ENCODE assay signal across 8 mouse cellular contexts in the genomic region with DNA sequence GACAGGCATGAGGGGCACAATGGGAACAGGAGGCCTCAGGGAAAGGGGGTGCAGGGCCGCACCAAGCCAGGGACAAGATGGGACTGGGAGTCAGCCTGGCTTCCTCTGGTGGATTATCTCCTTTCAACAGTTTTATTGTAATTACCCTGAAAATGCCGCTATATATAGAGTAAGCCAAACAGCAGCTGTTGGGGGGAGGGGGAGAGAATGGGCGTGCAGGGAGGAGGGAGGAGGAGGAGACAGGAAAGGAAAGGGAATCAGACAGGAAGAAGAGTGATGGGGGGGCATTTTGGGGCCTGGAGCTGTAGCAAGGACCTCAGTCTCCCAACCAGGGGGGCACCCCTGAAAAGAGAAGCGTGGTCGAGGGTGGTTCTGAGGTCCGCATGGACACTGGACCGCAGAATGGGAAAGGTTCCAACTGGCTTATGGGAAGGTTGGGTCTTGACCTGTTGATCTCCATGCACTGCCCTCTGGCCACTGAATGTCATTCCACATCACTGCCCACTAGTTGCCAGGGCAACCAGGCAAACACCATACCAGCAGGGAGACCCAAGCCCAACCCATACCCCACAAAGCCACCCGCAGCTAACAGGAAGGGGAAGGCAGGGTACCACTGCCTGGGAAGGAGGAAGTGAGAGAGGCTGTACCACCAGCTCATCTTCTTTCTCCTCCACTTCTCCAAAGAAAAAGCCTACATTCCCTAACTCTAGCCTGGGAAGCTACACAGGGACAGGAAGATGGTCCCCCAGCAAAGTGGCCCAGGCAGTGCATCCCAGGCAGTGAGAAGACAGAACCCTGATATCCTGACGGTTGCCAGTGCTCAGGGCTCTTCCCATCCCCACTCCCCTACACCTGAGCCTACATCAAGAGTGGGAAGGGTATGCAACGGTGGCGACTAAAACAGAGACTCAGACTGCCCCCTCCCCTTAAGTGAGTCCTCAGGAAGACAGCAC. TPM values are rescaled to one million over a fixed set of nuclear protein-coding genes. Genes with fewer than 3 reads are reported as not detected.
DNase-seq lines count a peak whose midpoint lies in the region; ATAC-seq and TF ChIP-seq lines count a peak whose summit lies in the region.

No protein-coding gene starts in this region.

- 0 out of 2 replicates have a peak overlapping the region, but pooled peaks have one; percentile 27 for H3K9ac ChIP-seq in embryonic facial prominence, embryonic 13.5 days
- H3K9ac ChIP-seq in intestine, embryonic 14.5 days (ENCODE audit: low read length), result no peak overlapping the region

- 0 out of 2 replicates have a peak overlapping the region, but pooled peaks have one; percentile 15 for H3K27ac ChIP-seq in left cerebral cortex, adult 2 months
- H3K27ac ChIP-seq in embryonic facial prominence, embryonic 13.5 days, result peak overlapping the region; percentile 81
- peak overlapping the region; percentile 54 for H3K27ac ChIP-seq in intestine, embryonic 14.5 days (ENCODE audit: low read depth)

- H3K4me3 ChIP-seq in left cerebral cortex, adult 2 months, result no peak overlapping the region
- H3K4me3 ChIP-seq in embryonic facial prominence, embryonic 13.5 days, result no peak overlapping the region
- no peak overlapping the region for H3K4me3 ChIP-seq in intestine, embryonic 14.5 days (ENCODE audit: low read depth, low read length)

- 45% methylated on average over 11 of the region's 11 CpGs for WGBS in embryonic facial prominence, embryonic 13.5 days
- 41% methylated on average over 11 of the region's 11 CpGs for WGBS in intestine, embryonic 14.5 days

- peak overlapping the region; percentile 27; the same call in 1 of the 2 replicates for H3K4me2 ChIP-seq in embryonic facial prominence, embryonic 13.5 days
- H3K4me2 ChIP-seq in intestine, embryonic 14.5 days (ENCODE audit: low read length), result peak overlapping the region; percentile 20

- H3K27me3 ChIP-seq in embryonic facial prominence, embryonic 13.5 days, result no peaks in the 10 kb centered on the region
- no peaks in the 10 kb centered on the region for H3K27me3 ChIP-seq in intestine, embryonic 14.5 days (replicated peaks; ENCODE audit: control insufficient read depth, insufficient read depth, low read length)

- TF ChIP-seq CTCF in left cerebral cortex, adult 2 months (IDR thresholded peaks at IDR 0.05), result no peak

- peaks cover 38% of the 10 kb centered on the region for H3K36me3 ChIP-seq in embryonic facial prominence, embryonic 13.5 days
- H3K36me3 ChIP-seq in intestine, embryonic 14.5 days (ENCODE audit: control insufficient read depth, insufficient read depth, low read length), result peaks cover 43% of the 10 kb centered on the region

- no peak for DNase-seq in left cerebral cortex, adult 2 months (ENCODE audit: extremely low spot score in 1 of 2, low spot score in 2 of 2)
- DNase-seq in left cerebral cortex, adult 8-10 months (ENCODE audit: low spot score in 2 of 2), result no peak
- no peak for DNase-seq in intestine, embryonic 14.5 days (ENCODE audit: low spot score)
- DNase-seq in mesoderm, embryonic 11.5 days (ENCODE audit: low read depth, low spot score), result peak; percentile 55
- DNase-seq in urinary bladder, postnatal 36 days (ENCODE audit: low spot score in 2 of 2), result no peak
- no peak for DNase-seq in spleen, adult 12 weeks (ENCODE audit: low spot score)

- no peaks in the 10 kb centered on the region for H3K9me3 ChIP-seq in embryonic facial prominence, embryonic 13.5 days
- no peaks in the 10 kb centered on the region for H3K9me3 ChIP-seq in intestine, embryonic 14.5 days (ENCODE audit: control insufficient read depth, low read length)

- intact Hi-C loops in left cerebral cortex, adult 2 months (cut with DNase I), result no loop called here

- peaks cover 62% of the 10 kb centered on the region for H3K4me1 ChIP-seq in embryonic facial prominence, embryonic 13.5 days
- peaks cover 49% of the 10 kb centered on the region for H3K4me1 ChIP-seq in intestine, embryonic 14.5 days (replicated peaks; ENCODE audit: control insufficient read depth, insufficient read depth, low read length)

- no peak for ATAC-seq in embryonic facial prominence, embryonic 13.5 days (ENCODE audit: insufficient number of reproducible peaks, insufficient read depth, low FRiP score, low TSS enrichment, low read depth)
- no peak for ATAC-seq in intestine, embryonic 14.5 days (replicated peaks; ENCODE audit: low FRiP score, low TSS enrichment, low read depth)
- no peak for ATAC-seq in frontal cortex, adult (ENCODE audit: low TSS enrichment)

RNA-seq across cellular contexts. Expression of a gene that starts 18.7 kb away (rescaled TPM):
- total RNA-seq in left cerebral cortex, adult 2 months (2021), result 10 to 100 TPM; 62.9 to 69.8 TPM
- total RNA-seq in left cerebral cortex, adult 8-10 months (2022), result 10 to 100 TPM; 65.4 to 78.4 (median 75.2) TPM
- polyA plus RNA-seq in embryonic facial prominence, embryonic 13.5 days (2015; fragmentation: Nextera tagmentation; extraction: Ambion mirVana), result 27.6 and 28.3 TPM in 2 replicates
- polyA plus RNA-seq in intestine, embryonic 14.5 days (2014; fragmentation: Nextera tagmentation; extraction: Ambion mirVana), result 36.0 and 37.4 TPM in 2 replicates

RNA-seq across cellular contexts. Expression of a gene that starts 21.9 kb away (rescaled TPM):
- total RNA-seq in left cerebral cortex, adult 2 months (2021), result 100 to 1,000 TPM; 286 to 315 TPM
- 100 to 1,000 TPM; 245 to 275 (median 254) TPM for total RNA-seq in left cerebral cortex, adult 8-10 months (2022)
- polyA plus RNA-seq in embryonic facial prominence, embryonic 13.5 days (2015; fragmentation: Nextera tagmentation; extraction: Ambion mirVana), result 80.5 and 84.4 TPM in 2 replicates
- polyA plus RNA-seq in intestine, embryonic 14.5 days (2014; fragmentation: Nextera tagmentation; extraction: Ambion mirVana), result 45.4 and 53.2 TPM in 2 replicates

RNA-seq across cellular contexts. Expression of a gene that starts 23.0 kb away (rescaled TPM):
- total RNA-seq in left cerebral cortex, adult 2 months (2021), result 10 to 100 TPM; 55.2 to 58.9 TPM
- total RNA-seq in left cerebral cortex, adult 8-10 months (2022), result 10 to 100 TPM; 52.8 to 55.3 (median 53.9) TPM
- 125 and 159 TPM in 2 replicates for polyA plus RNA-seq in embryonic facial prominence, embryonic 13.5 days (2015; fragmentation: Nextera tagmentation; extraction: Ambion mirVana)
- 88.4 and 89.9 TPM in 2 replicates for polyA plus RNA-seq in intestine, embryonic 14.5 days (2014; fragmentation: Nextera tagmentation; extraction: Ambion mirVana)

RNA-seq across cellular contexts. Expression of a gene that starts 40.6 kb away (rescaled TPM):
- total RNA-seq in left cerebral cortex, adult 2 months (2021), result 1 to 10 TPM; 1.0 to 2.0 TPM
- 1 to 10 TPM in 3 of 4 experiments, under 1 TPM in 1; 0.76 to 1.6 (median 1.4) TPM for total RNA-seq in left cerebral cortex, adult 8-10 months (2022)
- polyA plus RNA-seq in embryonic facial prominence, embryonic 13.5 days (2015; fragmentation: Nextera tagmentation; extraction: Ambion mirVana), result 18.3 and 19.7 TPM in 2 replicates
- 16.5 and 16.6 TPM in 2 replicates for polyA plus RNA-seq in intestine, embryonic 14.5 days (2014; fragmentation: Nextera tagmentation; extraction: Ambion mirVana)

RNA-seq across cellular contexts. Expression of a gene that starts 51.9 kb away (rescaled TPM):
- 10 to 100 TPM; 20.8 to 23.0 TPM for total RNA-seq in left cerebral cortex, adult 2 months (2021)
- total RNA-seq in left cerebral cortex, adult 8-10 months (2022), result 10 to 100 TPM; 19.4 to 27.6 (median 20.2) TPM
- 45.4 and 45.5 TPM in 2 replicates for polyA plus RNA-seq in embryonic facial prominence, embryonic 13.5 days (2015; fragmentation: Nextera tagmentation; extraction: Ambion mirVana)
- 22.6 and 27.1 TPM in 2 replicates for polyA plus RNA-seq in intestine, embryonic 14.5 days (2014; fragmentation: Nextera tagmentation; extraction: Ambion mirVana)

Comparison
In these comparisons a context has a peak if more than half of its experiments do, and no peak if none do; other contexts are left out.
1. H3K27ac ChIP-seq: peak in every context shown above with its lines; median percentile 81 in embryonic facial prominence, embryonic 13.5 days; 54 in intestine, embryonic 14.5 days; 15 in left cerebral cortex, adult 2 months.